Mouse (Mus musculus) hindbrain, embryonic 11.5 days (tissue): ENCODE data around the gene Txndc12. TPM values are rescaled to one million over a fixed set of nuclear protein-coding genes. Genes with fewer than 3 reads are reported as not detected.

Experiments
- ATAC-seq: fragments of 200-750 bp; cut with Nextera tagmentation; 2 replicates; pipeline ENCODE4 v1.8.0; 2017; ENCODE audit warnings: mild to moderate bottlenecking, moderate TSS enrichment, moderate library complexity; ENCODE audit not compliant: low FRiP score
- DNase-seq: peaks from one replicate; pipeline ENCODE4 v3.0.0-alpha.2; 2015; ENCODE audit warnings: low spot score
- H3K27ac ChIP-seq: fragments of 300-500 bp; sonication (generic); 2 replicates; pipeline ENCODE4 v1.5.1; 2014; ENCODE audit warnings: mild to moderate bottlenecking, low read depth, low read length
- H3K27me3 ChIP-seq: fragments of 300-500 bp; sonication (generic); 2 replicates; pipeline ENCODE4 v1.6.1; 2014; ENCODE audit warnings: mild to moderate bottlenecking, low read length, moderate library complexity, mixed read lengths; ENCODE audit not compliant: control insufficient read depth, insufficient read depth
- H3K36me3 ChIP-seq: fragments of 300-500 bp; sonication (generic); 2 replicates; pipeline ENCODE4 v1.6.1; 2014; ENCODE audit warnings: mild to moderate bottlenecking, low read length, moderate library complexity, mixed read lengths; ENCODE audit not compliant: control insufficient read depth, insufficient read depth
- H3K4me1 ChIP-seq: fragments of 300-500 bp; sonication (generic); replicated peaks from 2 replicates; pipeline ENCODE4 v1.6.1; 2014; ENCODE audit warnings: low read length, mixed read lengths; ENCODE audit not compliant: control insufficient read depth, insufficient read depth
- H3K4me2 ChIP-seq: fragments of 300-500 bp; sonication (generic); replicated peaks from 2 replicates; pipeline ENCODE4 v1.6.1; 2014; ENCODE audit warnings: mild to moderate bottlenecking, low read depth, low read length
- H3K4me3 ChIP-seq: fragments of 300-500 bp; sonication (generic); 2 replicates; pipeline ENCODE4 v1.5.1; 2014; ENCODE audit warnings: low read depth, low read length
- H3K9ac ChIP-seq: fragments of 300-500 bp; sonication (generic); 2 replicates; pipeline ENCODE4 v1.6.1; 2014; ENCODE audit warnings: low read depth, low read length
- H3K9me3 ChIP-seq: fragments of 300-500 bp; sonication (generic); 2 replicates; pipeline ENCODE4 v1.6.1; 2016; ENCODE audit warnings: low read length; ENCODE audit not compliant: control insufficient read depth
- WGBS: fragments of 180-500 bp; shearing (Covaris S2); extraction: QIAGEN DNeasy Blood & Tissue Kit; methylation state at CpG from one replicate; pipeline ENCODE4 v1.1.7; 2014; 5-methylcytosine and 5-hydroxymethylcytosine counted together
- polyA plus RNA-seq: library from polyadenylated mRNA; unstranded; fragments of >200 nt; fragmentation: Nextera tagmentation; extraction: Ambion mirVana; gene quantifications from 2 replicates; pipeline ENCODE4 v1.2.1, GENCODE M21; 2014

Txndc12 gene
- polyA plus RNA-seq, 1 experiment from 2014 or later: 115 TPM

GRCm38 (mm10) chr4:108873746-108874145, 39.3 kb downstream of the Txndc12 start:
- H3K9ac ChIP-seq: no peak overlapping the region
- 95% methylated on average over 5 of the region's 5 CpGs for WGBS
- no peaks in the 10 kb centered on the region for H3K27me3 ChIP-seq
- no peak for ATAC-seq
- no peak overlapping the region for H3K27ac ChIP-seq
- H3K4me3 ChIP-seq: no peak overlapping the region
- no peak for DNase-seq
- no peaks in the 10 kb centered on the region for H3K9me3 ChIP-seq
- no peaks in the 10 kb centered on the region for H3K4me1 ChIP-seq
- no peaks in the 10 kb centered on the region for H3K36me3 ChIP-seq
- no peak overlapping the region for H3K4me2 ChIP-seq

- no peaks in the 10 kb centered on the region for H3K27me3 ChIP-seq
- 85% methylated on average over 6 of the region's 6 CpGs for WGBS
- H3K4me3 ChIP-seq: no peak overlapping the region
- DNase-seq (no peak), ATAC-seq (no peak)
- H3K9ac ChIP-seq: no peak overlapping the region
- H3K4me2 ChIP-seq: no peak overlapping the region
- no peaks in the 10 kb centered on the region for H3K36me3 ChIP-seq
- 0 out of 2 replicates have a peak, but pooled peaks cover 2% of the 10 kb centered on the region for H3K4me1 ChIP-seq
- H3K9me3 ChIP-seq: no peaks in the 10 kb centered on the region
- H3K27ac ChIP-seq: no peak overlapping the region
These were observed 43.5 kb downstream of the Txndc12 start for GRCm38 (mm10) chr4:108877901-108878300.

GRCm38 (mm10) chr4:108878963-108879822, 44.8 kb downstream of the Txndc12 start, which contains the start of gene Rab3b:
TSS of gene Rab3b (plus strand) at chr4:108879063.
- no peaks in the 10 kb centered on the region for H3K36me3 ChIP-seq
- peak; percentile 83 for DNase-seq
- 0 out of 2 replicates have a peak, but pooled peaks cover 2% of the 10 kb centered on the region for H3K4me1 ChIP-seq
- WGBS: under 1% methylated on average over 46 of the region's 46 CpGs
- H3K9ac ChIP-seq: peak within 1 kb of the TSS; percentile 75
- 0 out of 2 replicates have a peak within 1 kb of the TSS, but pooled peaks have one; percentile 4 for H3K27ac ChIP-seq
- ATAC-seq: peak; percentile 91
- H3K9me3 ChIP-seq: no peaks in the 10 kb centered on the region
- peak within 1 kb of the TSS; percentile 98 for H3K4me2 ChIP-seq
- no peaks in the 10 kb centered on the region for H3K27me3 ChIP-seq
- H3K4me3 ChIP-seq: peak within 1 kb of the TSS; percentile 69

DNA sequence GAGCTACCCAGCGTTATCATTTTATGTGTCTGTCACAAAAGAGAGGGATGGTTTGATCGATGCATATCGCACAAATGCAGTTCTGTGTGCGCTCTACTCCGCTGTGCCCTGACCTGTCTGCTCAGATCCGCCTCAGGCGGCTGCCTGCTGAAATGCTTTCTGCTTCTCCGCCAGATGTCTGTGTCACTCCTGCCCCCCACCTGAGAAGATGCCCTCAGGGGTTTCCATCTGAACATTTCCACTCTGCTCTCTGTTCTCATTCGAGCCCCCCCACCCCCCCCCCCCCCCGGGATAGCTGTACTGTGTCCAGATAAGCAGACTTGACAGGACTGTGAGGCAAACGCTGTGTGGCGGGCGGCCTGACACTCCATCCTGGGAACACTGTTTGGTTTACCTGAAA, 49.4 kb downstream of the Txndc12 start:
- no peaks in the 10 kb centered on the region for H3K9me3 ChIP-seq
- H3K4me1 ChIP-seq: 0 out of 2 replicates have a peak, but pooled peaks cover 2% of the 10 kb centered on the region
- 60% methylated on average over 13 of the region's 13 CpGs for WGBS
- ATAC-seq: no peak
- no peaks in the 10 kb centered on the region for H3K36me3 ChIP-seq
- no peak overlapping the region for H3K4me2 ChIP-seq
- no peak for DNase-seq
- no peak overlapping the region for H3K27ac ChIP-seq
- H3K27me3 ChIP-seq: no peaks in the 10 kb centered on the region
- H3K4me3 ChIP-seq: no peak overlapping the region
- H3K9ac ChIP-seq: no peak overlapping the region

DNA sequence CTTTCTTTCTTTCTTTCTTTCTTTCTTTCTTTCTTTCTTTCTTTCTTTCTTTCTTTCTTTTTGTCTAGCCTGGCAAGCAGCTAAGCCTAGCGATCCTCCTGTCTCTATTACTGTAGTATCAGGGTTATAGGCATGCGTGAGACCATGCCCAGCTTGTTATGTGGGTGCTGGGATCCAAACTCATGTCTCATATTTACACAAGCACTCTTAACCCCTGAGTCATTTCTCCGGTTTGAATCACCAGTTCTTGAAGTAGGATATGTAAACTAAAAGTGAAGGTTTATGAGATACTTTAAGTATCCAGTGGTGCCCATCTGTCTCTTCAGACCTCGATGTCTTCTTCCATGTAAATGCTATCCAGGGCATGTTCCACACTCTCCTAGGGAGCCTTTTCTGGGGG, 53.1 kb downstream of the Txndc12 start:
- no peak overlapping the region for H3K27ac ChIP-seq
- WGBS: 94% methylated on average over 4 of the region's 4 CpGs
- H3K27me3 ChIP-seq: no peaks in the 10 kb centered on the region
- ATAC-seq: no peak
- no peaks in the 10 kb centered on the region for H3K36me3 ChIP-seq
- H3K4me3 ChIP-seq: no peak overlapping the region
- H3K4me2 ChIP-seq: no peak overlapping the region
- H3K9me3 ChIP-seq: no peaks in the 10 kb centered on the region
- no peak for DNase-seq
- no peak overlapping the region for H3K9ac ChIP-seq
- H3K4me1 ChIP-seq: no peaks in the 10 kb centered on the region

DNA sequence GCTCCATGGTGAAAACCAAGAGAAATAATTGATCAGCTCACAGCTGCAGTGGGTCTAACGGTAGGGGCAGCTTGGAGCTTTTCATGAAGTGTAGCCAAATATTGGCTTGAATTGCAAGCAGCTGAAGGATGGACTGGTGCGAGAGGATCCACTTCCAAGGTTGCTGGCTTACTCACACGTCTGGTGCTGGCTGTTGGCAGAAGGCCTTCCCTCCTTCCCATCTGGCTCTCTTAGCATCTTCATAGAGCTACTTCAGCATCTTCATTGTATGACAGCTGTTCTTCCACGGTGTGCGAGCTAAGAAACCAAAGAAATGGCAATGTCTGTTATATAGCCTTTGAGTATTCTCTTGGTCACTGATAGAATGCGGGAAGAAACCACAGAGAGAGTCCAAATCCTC, 56.5 kb downstream of the Txndc12 start:
- no peaks in the 10 kb centered on the region for H3K4me1 ChIP-seq
- H3K36me3 ChIP-seq: no peaks in the 10 kb centered on the region
- 90% methylated on average over 6 of the region's 6 CpGs for WGBS
- no peaks in the 10 kb centered on the region for H3K9me3 ChIP-seq
- ATAC-seq: no peak
- H3K27me3 ChIP-seq: no peaks in the 10 kb centered on the region
- H3K27ac ChIP-seq: no peak overlapping the region
- no peak overlapping the region for H3K4me3 ChIP-seq
- no peak for DNase-seq
- H3K4me2 ChIP-seq: no peak overlapping the region
- H3K9ac ChIP-seq: no peak overlapping the region

DNA sequence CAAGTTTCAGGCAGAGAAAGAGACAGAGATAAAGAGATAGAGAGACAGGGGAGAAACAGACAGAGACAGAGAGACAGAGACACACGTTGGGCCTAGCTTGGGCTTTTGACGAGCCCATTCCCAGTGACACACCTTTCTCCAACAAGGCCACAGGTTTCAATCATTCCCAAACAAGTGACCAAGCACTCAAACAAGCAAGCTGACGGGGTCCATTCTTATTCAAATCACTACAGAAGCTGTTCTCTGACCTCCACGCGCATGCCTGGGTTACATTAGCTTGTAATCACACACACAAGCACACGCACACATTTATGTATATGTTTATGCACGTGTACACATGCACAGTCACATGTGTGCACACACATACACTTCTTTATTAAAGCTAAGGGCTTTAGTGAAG, 66.0 kb downstream of the Txndc12 start:
- Histone ChIP-seq H3K4me2 (no peak overlapping the region), H3K9me3 (no peaks in the 10 kb centered on the region), H3K27ac (no peak overlapping the region), H3K4me1 (no peaks in the 10 kb centered on the region), H3K36me3 (no peaks in the 10 kb centered on the region), H3K27me3 (no peaks in the 10 kb centered on the region), H3K9ac (no peak overlapping the region), H3K4me3 (no peak overlapping the region)
- WGBS: 67% methylated on average over 7 of the region's 7 CpGs
- DNase-seq: no peak
- no peak for ATAC-seq

DNA sequence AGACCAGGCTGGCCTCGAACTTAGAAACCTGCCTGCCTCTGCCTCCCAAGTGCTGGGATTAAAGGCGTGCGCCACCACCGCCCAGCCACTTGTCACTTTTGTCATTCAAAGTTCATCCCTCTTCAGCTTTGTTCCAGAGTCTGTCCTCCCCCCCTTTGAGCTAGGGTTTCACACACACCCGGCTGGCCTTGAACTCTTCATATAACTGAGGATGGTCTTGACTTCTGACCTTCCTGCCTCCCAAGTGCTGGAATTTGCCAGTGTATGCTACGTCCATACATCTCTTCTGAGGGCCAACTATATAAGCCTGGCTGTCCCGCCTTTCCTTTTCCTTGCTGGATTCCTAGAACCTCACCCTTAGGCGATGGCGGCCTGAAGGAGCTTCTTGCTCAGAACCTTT, 68.5 kb downstream of the Txndc12 start:
- 96% methylated on average over 9 of the region's 9 CpGs for WGBS
- H3K9me3 ChIP-seq: no peaks in the 10 kb centered on the region
- no peak for ATAC-seq

DNA sequence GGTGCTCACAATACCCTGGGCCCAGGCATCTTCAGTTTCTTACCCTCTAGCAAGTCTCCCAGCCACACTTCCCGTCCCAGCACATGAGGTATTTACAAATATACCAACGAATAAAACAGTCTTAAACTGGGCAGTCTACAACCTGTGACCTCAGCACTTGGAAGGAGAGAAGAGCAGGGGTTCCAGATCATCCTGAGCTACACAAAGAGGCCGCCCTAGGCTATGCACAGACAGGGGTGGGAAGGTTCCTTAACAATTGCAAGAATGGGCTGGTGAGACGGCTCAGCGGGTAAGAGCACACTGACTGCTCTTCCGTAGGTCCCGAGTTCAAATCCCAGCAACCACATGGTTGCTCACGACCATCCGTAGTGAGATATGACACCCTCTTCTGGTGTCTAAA, 68.9 kb downstream of the Txndc12 start:
- Histone ChIP-seq H3K9ac (no peak overlapping the region), H3K27ac (no peak overlapping the region), H3K4me1 (no peaks in the 10 kb centered on the region), H3K36me3 (no peaks in the 10 kb centered on the region), H3K27me3 (no peaks in the 10 kb centered on the region), H3K9me3 (no peaks in the 10 kb centered on the region), H3K4me2 (no peak overlapping the region), H3K4me3 (no peak overlapping the region)
- 94% methylated on average over 9 of the region's 9 CpGs for WGBS
- DNase-seq (no peak), ATAC-seq (no peak)

More for the DNA sequence above, 68.5 kb downstream of the Txndc12 start:
- H3K9ac ChIP-seq: no peak overlapping the region
- no peaks in the 10 kb centered on the region for H3K27me3 ChIP-seq
- no peak overlapping the region for H3K27ac ChIP-seq
- no peak overlapping the region for H3K4me3 ChIP-seq
- no peak overlapping the region for H3K4me2 ChIP-seq
- DNase-seq: no peak
- no peaks in the 10 kb centered on the region for H3K4me1 ChIP-seq
- H3K36me3 ChIP-seq: no peaks in the 10 kb centered on the region
